Mouse (Mus musculus): ENCODE results near the gene Appl2. TPM values are rescaled to one million over a fixed set of nuclear protein-coding genes. Genes with fewer than 3 reads are reported as not detected.

Appl2 gene
- polyA plus RNA-seq, 1 experiment from 2014 or later, result 31.0 TPM

GRCm38 (mm10) chr10:83611863-83612262 is 36.7 kb downstream of the Appl2 start:
- H3K36me3 ChIP-seq (ENCODE audit: control insufficient read depth, insufficient read depth, low read length), result peaks cover 2% of the 10 kb centered on the region; the same call in 1 of the 2 replicates

DNA sequence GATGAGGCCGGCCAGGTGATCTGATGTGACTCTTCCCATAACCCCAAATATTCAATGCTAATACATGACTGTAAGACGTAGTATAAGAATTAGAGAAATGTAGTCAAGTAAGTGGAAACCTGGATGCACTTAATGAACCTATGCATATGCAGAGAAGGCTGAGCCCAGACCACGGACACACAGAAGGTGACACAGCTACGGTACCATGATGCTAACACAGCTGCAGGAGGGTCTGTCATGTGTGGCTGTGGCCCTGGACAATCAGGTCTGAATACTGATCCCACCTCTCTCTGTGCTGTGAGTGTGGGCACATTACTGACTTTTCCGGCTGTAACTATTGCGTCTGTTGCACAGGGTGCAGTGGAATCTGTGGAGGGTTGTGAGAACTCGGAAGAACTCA is 38.0 kb downstream of the Appl2 start:
- H3K27me3 ChIP-seq (ENCODE audit: control insufficient read depth, insufficient read depth, low read length), result no peaks in the 10 kb centered on the region
- H3K4me3 ChIP-seq (ENCODE audit: low read depth, low read length), result no peak overlapping the region
- H3K4me2 ChIP-seq (ENCODE audit: low read depth), result no peak overlapping the region
- no peak overlapping the region for H3K9ac ChIP-seq (ENCODE audit: low read length)
- H3K9me3 ChIP-seq (ENCODE audit: control insufficient read depth, low read length), result no peaks in the 10 kb centered on the region
- no peak for ATAC-seq (ENCODE audit: insufficient read depth, low FRiP score, low TSS enrichment)
- H3K27ac ChIP-seq (ENCODE audit: low read depth, low read length), result no peak overlapping the region
- 93% methylated on average over 7 of the region's 7 CpGs for WGBS
- no peak for DNase-seq (ENCODE audit: low spot score)
- H3K4me1 ChIP-seq (ENCODE audit: control insufficient read depth, insufficient read depth, low read length), result peaks cover 8% of the 10 kb centered on the region; the same call in 1 of the 2 replicates
- H3K36me3 ChIP-seq (ENCODE audit: control insufficient read depth, insufficient read depth, low read length), result peaks cover 2% of the 10 kb centered on the region; the same call in 1 of the 2 replicates

More at GRCm38 (mm10) chr10:83611863-83612262, 36.7 kb downstream of the Appl2 start:
- WGBS, result over 99% methylated on average over 5 of the region's 5 CpGs
- Histone ChIP-seq H3K9ac (ENCODE audit: low read length) (no peak overlapping the region), H3K4me3 (ENCODE audit: low read depth, low read length) (no peak overlapping the region), H3K4me1 (ENCODE audit: control insufficient read depth, insufficient read depth, low read length) (no peaks in the 10 kb centered on the region), H3K27me3 (ENCODE audit: control insufficient read depth, insufficient read depth, low read length) (no peaks in the 10 kb centered on the region), H3K27ac (ENCODE audit: low read depth, low read length) (no peak overlapping the region), H3K4me2 (ENCODE audit: low read depth) (no peak overlapping the region), H3K9me3 (ENCODE audit: control insufficient read depth, low read length) (no peaks in the 10 kb centered on the region)
- DNase-seq (ENCODE audit: low spot score) (no peak), ATAC-seq (ENCODE audit: insufficient read depth, low FRiP score, low TSS enrichment) (no peak)

DNA sequence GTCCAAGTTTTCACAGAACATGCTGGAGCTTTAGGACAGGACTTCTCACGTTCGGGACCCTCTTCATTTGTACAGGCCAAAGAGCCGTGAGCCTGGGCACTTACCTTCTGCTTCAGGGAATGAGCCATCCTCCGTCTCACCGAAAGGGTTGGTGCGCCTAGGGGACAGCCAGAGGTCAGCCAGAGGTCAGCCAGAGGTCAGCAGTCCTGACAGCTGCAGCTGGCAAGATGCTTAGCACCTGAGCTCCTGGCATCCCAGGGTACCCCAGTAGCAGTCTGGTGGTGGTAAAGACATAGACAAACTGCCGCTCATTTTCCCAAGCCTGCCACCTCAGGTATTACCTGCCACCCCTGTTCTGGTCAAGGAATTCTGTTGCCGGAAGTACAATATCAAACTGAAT is 39.9 kb downstream of the Appl2 start:
- Histone ChIP-seq H3K27ac (ENCODE audit: low read depth, low read length) (no peak overlapping the region), H3K27me3 (ENCODE audit: control insufficient read depth, insufficient read depth, low read length) (no peaks in the 10 kb centered on the region), H3K4me3 (ENCODE audit: low read depth, low read length) (no peak overlapping the region), H3K4me1 (ENCODE audit: control insufficient read depth, insufficient read depth, low read length) (peaks cover 13% of the 10 kb centered on the region; the same call in 1 of the 2 replicates), H3K4me2 (ENCODE audit: low read depth) (no peak overlapping the region), H3K9ac (ENCODE audit: low read length) (no peak overlapping the region), H3K9me3 (ENCODE audit: control insufficient read depth, low read length) (no peaks in the 10 kb centered on the region), H3K36me3 (ENCODE audit: control insufficient read depth, insufficient read depth, low read length) (peaks cover 4% of the 10 kb centered on the region; the same call in 1 of the 2 replicates)
- DNase-seq (ENCODE audit: low spot score) (no peak), ATAC-seq (ENCODE audit: insufficient read depth, low FRiP score, low TSS enrichment) (no peak)
- WGBS, result 67% methylated on average over 8 of the region's 8 CpGs

DNA sequence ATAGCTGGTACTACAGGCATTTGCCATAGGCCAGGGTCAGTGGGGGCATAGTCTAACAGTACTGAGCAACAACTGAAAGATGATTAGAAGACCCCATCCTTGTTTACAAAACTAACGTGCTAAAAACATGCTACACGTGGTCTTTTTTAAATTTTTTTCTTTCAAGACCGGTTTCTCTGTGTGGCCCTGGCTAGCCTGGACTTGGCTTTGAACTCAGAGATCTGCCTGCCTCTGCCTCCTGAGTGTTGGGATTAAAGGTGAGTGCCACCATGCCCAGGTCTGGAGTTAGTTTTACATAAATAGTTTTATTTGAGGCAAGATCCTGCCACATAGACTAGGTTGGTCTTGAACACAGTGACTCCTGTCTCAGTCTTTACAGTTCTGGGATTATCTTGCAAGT is 41.4 kb downstream of the Appl2 start:
- Histone ChIP-seq H3K4me2 (ENCODE audit: low read depth) (no peak overlapping the region), H3K4me3 (ENCODE audit: low read depth, low read length) (no peak overlapping the region), H3K27ac (ENCODE audit: low read depth, low read length) (no peak overlapping the region), H3K9me3 (ENCODE audit: control insufficient read depth, low read length) (no peaks in the 10 kb centered on the region), H3K9ac (ENCODE audit: low read length) (no peak overlapping the region), H3K27me3 (ENCODE audit: control insufficient read depth, insufficient read depth, low read length) (no peaks in the 10 kb centered on the region), H3K36me3 (ENCODE audit: control insufficient read depth, insufficient read depth, low read length) (peaks cover 4% of the 10 kb centered on the region; the same call in 1 of the 2 replicates), H3K4me1 (ENCODE audit: control insufficient read depth, insufficient read depth, low read length) (peaks cover 13% of the 10 kb centered on the region; the same call in 1 of the 2 replicates)
- DNase-seq (ENCODE audit: low spot score), result no peak
- 94% methylated on average over 3 of the region's 3 CpGs for WGBS
- ATAC-seq (ENCODE audit: insufficient read depth, low FRiP score, low TSS enrichment), result no peak

DNA sequence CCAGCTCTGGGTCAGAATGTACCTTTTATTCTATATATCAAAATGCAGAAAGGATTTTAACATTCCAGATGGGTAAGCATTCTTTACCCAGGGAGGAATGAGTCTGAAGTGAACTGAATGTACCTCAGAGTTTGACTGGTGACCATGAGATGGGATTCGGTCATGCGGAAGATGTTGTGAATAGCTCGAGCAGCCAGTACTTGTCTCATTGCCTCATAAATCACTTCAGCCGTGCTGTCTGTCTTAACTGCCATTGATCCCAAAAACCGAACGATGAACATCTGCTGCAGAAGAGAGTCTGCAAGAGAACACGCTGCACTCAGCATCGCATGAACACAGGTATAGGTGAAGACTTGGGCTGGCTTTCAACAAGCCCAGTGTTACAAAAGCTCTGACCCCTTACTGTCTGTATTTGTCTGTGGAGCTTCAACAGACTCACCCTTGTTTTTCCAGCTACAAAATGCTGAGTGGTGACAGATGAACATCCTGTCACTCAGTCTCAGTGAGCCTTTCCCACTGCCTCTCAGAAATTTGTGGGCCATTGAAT is 42.8 kb downstream of the Appl2 start:
- peak overlapping the region; percentile 44; the same call in 1 of the 2 replicates for H3K27ac ChIP-seq (ENCODE audit: low read depth, low read length)
- H3K36me3 ChIP-seq (ENCODE audit: control insufficient read depth, insufficient read depth, low read length), result peaks cover 9% of the 10 kb centered on the region
- H3K4me1 ChIP-seq (ENCODE audit: control insufficient read depth, insufficient read depth, low read length), result peaks cover 13% of the 10 kb centered on the region; the same call in 1 of the 2 replicates
- no peak overlapping the region for H3K9ac ChIP-seq (ENCODE audit: low read length)
- no peaks in the 10 kb centered on the region for H3K9me3 ChIP-seq (ENCODE audit: control insufficient read depth, low read length)
- peak; percentile 38 for DNase-seq (ENCODE audit: low spot score)
- no peak overlapping the region for H3K4me2 ChIP-seq (ENCODE audit: low read depth)
- no peaks in the 10 kb centered on the region for H3K27me3 ChIP-seq (ENCODE audit: control insufficient read depth, insufficient read depth, low read length)
- peak; percentile 53 for ATAC-seq (ENCODE audit: insufficient read depth, low FRiP score, low TSS enrichment)
- WGBS, result 41% methylated on average over 8 of the region's 8 CpGs
- H3K4me3 ChIP-seq (ENCODE audit: low read depth, low read length), result no peak overlapping the region

- H3K9ac ChIP-seq (ENCODE audit: low read length), result no peak overlapping the region
- DNase-seq (ENCODE audit: low spot score) (no peak), ATAC-seq (ENCODE audit: insufficient read depth, low FRiP score, low TSS enrichment) (no peak)
- no peaks in the 10 kb centered on the region for H3K27me3 ChIP-seq (ENCODE audit: control insufficient read depth, insufficient read depth, low read length)
- H3K4me2 ChIP-seq (ENCODE audit: low read depth), result no peak overlapping the region
- no peaks in the 10 kb centered on the region for H3K9me3 ChIP-seq (ENCODE audit: control insufficient read depth, low read length)
- no peak overlapping the region for H3K27ac ChIP-seq (ENCODE audit: low read depth, low read length)
- WGBS, result 93% methylated on average over 10 of the region's 10 CpGs
- peaks cover 7% of the 10 kb centered on the region for H3K36me3 ChIP-seq (ENCODE audit: control insufficient read depth, insufficient read depth, low read length)
- no peak overlapping the region for H3K4me3 ChIP-seq (ENCODE audit: low read depth, low read length)
- H3K4me1 ChIP-seq (ENCODE audit: control insufficient read depth, insufficient read depth, low read length), result peaks cover 13% of the 10 kb centered on the region; the same call in 1 of the 2 replicates
Measured at GRCm38 (mm10) chr10:83603956-83604564, 44.5 kb downstream of the Appl2 start.

GRCm38 (mm10) chr10:83600650-83601049 is 47.9 kb downstream of the Appl2 start:
- Histone ChIP-seq H3K4me1 (ENCODE audit: control insufficient read depth, insufficient read depth, low read length) (peaks cover 6% of the 10 kb centered on the region; the same call in 1 of the 2 replicates), H3K36me3 (ENCODE audit: control insufficient read depth, insufficient read depth, low read length) (peaks cover 7% of the 10 kb centered on the region), H3K9me3 (ENCODE audit: control insufficient read depth, low read length) (no peaks in the 10 kb centered on the region), H3K4me3 (ENCODE audit: low read depth, low read length) (no peak overlapping the region), H3K27ac (ENCODE audit: low read depth, low read length) (no peak overlapping the region), H3K4me2 (ENCODE audit: low read depth) (no peak overlapping the region), H3K9ac (ENCODE audit: low read length) (no peak overlapping the region), H3K27me3 (ENCODE audit: control insufficient read depth, insufficient read depth, low read length) (no peaks in the 10 kb centered on the region)
- ATAC-seq (ENCODE audit: insufficient read depth, low FRiP score, low TSS enrichment) (no peak), DNase-seq (ENCODE audit: low spot score) (no peak)
- WGBS, result 92% methylated on average over 11 of the region's 11 CpGs

GRCm38 (mm10) chr10:83594526-83594925 is 54.0 kb downstream of the Appl2 start:
- DNase-seq (ENCODE audit: low spot score), result no peak

GRCm38 (mm10) chr10:83592616-83593015 is 55.9 kb downstream of the Appl2 start:
- H3K9me3 ChIP-seq (ENCODE audit: control insufficient read depth, low read length), result no peaks in the 10 kb centered on the region
- peaks cover 10% of the 10 kb centered on the region for H3K36me3 ChIP-seq (ENCODE audit: control insufficient read depth, insufficient read depth, low read length)
- H3K4me1 ChIP-seq (ENCODE audit: control insufficient read depth, insufficient read depth, low read length), result no peaks in the 10 kb centered on the region
- no peak overlapping the region for H3K9ac ChIP-seq (ENCODE audit: low read length)
- no peak overlapping the region for H3K27ac ChIP-seq (ENCODE audit: low read depth, low read length)
- DNase-seq (ENCODE audit: low spot score) (no peak), ATAC-seq (ENCODE audit: insufficient read depth, low FRiP score, low TSS enrichment) (no peak)
- no peak overlapping the region for H3K4me3 ChIP-seq (ENCODE audit: low read depth, low read length)
- H3K27me3 ChIP-seq (ENCODE audit: control insufficient read depth, insufficient read depth, low read length), result no peaks in the 10 kb centered on the region
- 93% methylated on average over 7 of the region's 7 CpGs for WGBS
- H3K4me2 ChIP-seq (ENCODE audit: low read depth), result no peak overlapping the region

More at GRCm38 (mm10) chr10:83594526-83594925, 54.0 kb downstream of the Appl2 start:
- Histone ChIP-seq H3K27me3 (ENCODE audit: control insufficient read depth, insufficient read depth, low read length) (no peaks in the 10 kb centered on the region), H3K4me2 (ENCODE audit: low read depth) (no peak overlapping the region), H3K27ac (ENCODE audit: low read depth, low read length) (no peak overlapping the region), H3K4me3 (ENCODE audit: low read depth, low read length) (no peak overlapping the region), H3K4me1 (ENCODE audit: control insufficient read depth, insufficient read depth, low read length) (no peaks in the 10 kb centered on the region), H3K9me3 (ENCODE audit: control insufficient read depth, low read length) (no peaks in the 10 kb centered on the region), H3K36me3 (ENCODE audit: control insufficient read depth, insufficient read depth, low read length) (peaks cover 8% of the 10 kb centered on the region), H3K9ac (ENCODE audit: low read length) (no peak overlapping the region)
- WGBS, result 94% methylated on average over 5 of the region's 5 CpGs
- ATAC-seq (ENCODE audit: insufficient read depth, low FRiP score, low TSS enrichment), result no peak
